Mouse (Mus musculus) midbrain, embryonic 11.5 days (tissue): ENCODE measurements around the gene Kitl. TPM values are rescaled to one million over a fixed set of nuclear protein-coding genes. Genes with fewer than 3 reads are reported as not detected.

Source experiments
- ATAC-seq: fragments of 200-750 bp; cut with Nextera tagmentation; 2 replicates; pipeline ENCODE4 v1.8.0; 2017; ENCODE audit warnings: moderate TSS enrichment, moderate library complexity; ENCODE audit not compliant: low FRiP score
- DNase-seq: peaks from one replicate; pipeline ENCODE4 v3.0.0; 2015; ENCODE audit warnings: low spot score; ENCODE audit errors: missing footprints
- H3K27ac ChIP-seq: fragments of 300-500 bp; sonication (generic); 2 replicates; pipeline ENCODE4 v1.5.1; 2014; ENCODE audit warnings: low read depth, low read length
- H3K27me3 ChIP-seq: fragments of 300-500 bp; sonication (generic); 2 replicates; pipeline ENCODE4 v1.6.1; 2014; ENCODE audit warnings: mild to moderate bottlenecking, low read length, moderate library complexity, mixed read lengths; ENCODE audit not compliant: control insufficient read depth, insufficient read depth
- H3K36me3 ChIP-seq: fragments of 300-500 bp; sonication (generic); 2 replicates; pipeline ENCODE4 v1.6.1; 2014; ENCODE audit warnings: mild to moderate bottlenecking, low read length, moderate library complexity, mixed read lengths; ENCODE audit not compliant: control insufficient read depth, insufficient read depth
- H3K4me1 ChIP-seq: fragments of 300-500 bp; sonication (generic); 2 replicates; pipeline ENCODE4 v1.6.1; 2014; ENCODE audit warnings: low read length; ENCODE audit not compliant: control insufficient read depth, insufficient read depth
- H3K4me2 ChIP-seq: fragments of 300-500 bp; sonication (generic); 2 replicates; pipeline ENCODE4 v1.6.1; 2014; ENCODE audit warnings: mild to moderate bottlenecking, moderate library complexity
- H3K4me3 ChIP-seq: fragments of 300-500 bp; sonication (generic); 2 replicates; pipeline ENCODE4 v1.5.1; 2014; ENCODE audit warnings: low read depth, low read length
- H3K9ac ChIP-seq: fragments of 300-500 bp; sonication (generic); 2 replicates; pipeline ENCODE4 v1.6.1; 2014; ENCODE audit warnings: low read length
- H3K9me3 ChIP-seq: fragments of 300-500 bp; sonication (generic); 2 replicates; pipeline ENCODE4 v1.6.1; 2016; ENCODE audit warnings: low read length; ENCODE audit not compliant: control insufficient read depth
- WGBS: fragments of 180-500 bp; shearing (Covaris S2); extraction: QIAGEN DNeasy Blood & Tissue Kit; methylation state at CpG from one replicate; pipeline ENCODE4 v1.1.7; 2014; 5-methylcytosine and 5-hydroxymethylcytosine counted together
- polyA plus RNA-seq: library from polyadenylated mRNA; unstranded; fragments of >200 nt; fragmentation: Nextera tagmentation; extraction: Ambion mirVana; gene quantifications from 2 replicates; pipeline ENCODE4 v1.2.1, GENCODE M21; 2014

Kitl gene
- polyA plus RNA-seq, 1 experiment from 2014 or later = 13.7 TPM

DNA sequence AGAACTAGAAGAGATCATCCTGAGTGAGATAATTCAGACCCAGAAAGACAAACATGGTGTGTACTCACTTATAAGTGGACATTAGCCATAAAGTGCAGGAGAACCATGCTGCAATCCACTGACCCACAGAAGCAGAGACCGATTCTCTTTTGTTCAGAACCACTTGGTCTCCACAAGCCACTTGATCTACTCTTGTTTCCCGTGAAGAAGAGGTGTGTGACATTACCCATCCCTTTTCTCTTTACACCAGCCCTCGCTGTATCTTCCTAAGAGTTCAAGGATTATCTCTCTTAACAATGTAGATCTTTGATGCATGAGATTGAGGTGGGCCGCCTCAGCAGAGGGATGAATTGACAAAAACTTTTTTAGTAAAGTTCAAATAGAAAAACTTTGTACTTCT, 11.6 kb upstream of the Kitl start:
- Histone ChIP-seq H3K9me3 (no peaks in the 10 kb centered on the region), H3K4me2 (no peak overlapping the region), H3K9ac (no peak overlapping the region), H3K27ac (no peak overlapping the region), H3K27me3 (no peaks in the 10 kb centered on the region; the same call in 1 of the 2 replicates), H3K4me1 (no peaks in the 10 kb centered on the region), H3K36me3 (no peaks in the 10 kb centered on the region), H3K4me3 (no peak overlapping the region)
- WGBS = 79% methylated on average over 4 of the region's 4 CpGs
- ATAC-seq = no peak
- DNase-seq = no peak

DNA sequence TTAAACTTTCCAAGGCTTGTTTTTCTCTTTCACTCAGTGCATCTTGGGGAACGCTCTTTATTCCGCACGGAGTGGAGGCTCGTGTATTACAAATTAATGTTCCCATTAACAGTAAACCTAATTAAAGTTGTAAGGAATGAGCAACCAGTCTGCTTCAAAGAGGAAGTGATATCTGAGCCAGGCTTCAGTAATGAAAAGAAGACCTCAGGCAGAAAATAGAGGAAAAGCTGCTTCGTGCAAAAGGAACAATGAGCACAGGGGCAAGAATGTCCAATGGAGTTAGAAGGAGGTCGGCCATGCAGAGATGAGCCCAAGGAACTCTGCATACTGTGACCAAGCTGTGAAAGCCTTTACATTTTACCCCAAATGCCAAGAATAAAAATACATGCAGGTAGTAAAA, 5.7 kb upstream of the Kitl start:
- 57% methylated on average over 6 of the region's 6 CpGs for WGBS
- Histone ChIP-seq H3K4me1 (no peaks in the 10 kb centered on the region), H3K4me3 (no peak overlapping the region), H3K27me3 (peaks cover 33% of the 10 kb centered on the region), H3K27ac (no peak overlapping the region), H3K9ac (no peak overlapping the region), H3K9me3 (no peaks in the 10 kb centered on the region), H3K36me3 (no peaks in the 10 kb centered on the region), H3K4me2 (no peak overlapping the region)
- no peak for ATAC-seq
- no peak for DNase-seq

DNA sequence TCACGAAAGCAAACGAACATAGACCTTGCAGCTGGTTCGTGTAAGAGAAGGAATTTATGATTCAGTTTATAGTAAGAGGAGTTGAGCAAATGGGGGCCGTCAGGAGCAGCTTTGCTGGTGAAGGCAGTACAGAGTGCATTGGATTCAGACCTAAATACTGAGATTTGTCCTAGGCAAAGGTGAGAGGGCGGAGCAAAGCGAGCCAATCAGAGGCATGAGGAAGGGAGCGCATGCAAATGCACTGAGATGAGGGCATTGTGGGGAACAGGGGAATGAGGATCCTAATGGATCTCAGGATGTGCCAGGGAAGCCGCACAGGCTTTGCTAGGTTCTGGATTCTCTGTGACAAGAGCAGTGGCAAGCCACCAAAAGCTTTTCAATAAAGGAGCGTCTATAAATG, 5.1 kb upstream of the Kitl start:
- no peaks in the 10 kb centered on the region for H3K9me3 ChIP-seq
- no peak overlapping the region for H3K27ac ChIP-seq
- H3K4me2 ChIP-seq = no peak overlapping the region
- H3K4me1 ChIP-seq = no peaks in the 10 kb centered on the region; the same call in 1 of the 2 replicates
- peaks cover 39% of the 10 kb centered on the region for H3K27me3 ChIP-seq
- no peak overlapping the region for H3K4me3 ChIP-seq
- no peak for ATAC-seq
- no peaks in the 10 kb centered on the region for H3K36me3 ChIP-seq
- DNase-seq = no peak
- H3K9ac ChIP-seq = no peak overlapping the region
- 77% methylated on average over 9 of the region's 9 CpGs for WGBS

DNA sequence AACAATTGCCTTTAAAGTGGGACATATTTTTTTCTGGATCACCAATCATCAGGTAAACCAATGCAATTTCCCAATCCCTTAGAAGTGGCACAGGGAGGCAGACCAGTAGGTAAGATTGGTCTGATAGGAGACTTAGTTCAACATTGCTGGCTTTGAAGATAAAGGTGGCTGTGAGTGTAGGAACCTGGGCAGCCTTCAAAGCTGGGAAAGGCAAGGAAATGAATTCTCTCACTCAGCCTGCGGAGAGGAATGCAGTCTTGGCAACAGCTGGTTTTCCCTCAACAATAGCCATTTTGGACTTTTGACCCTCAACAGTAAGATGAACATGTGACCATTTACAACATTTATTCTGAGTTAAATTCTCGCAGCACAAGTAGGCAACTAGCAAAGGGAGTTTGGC, 1.3 kb upstream of the Kitl start:
- WGBS = 27% methylated on average over 2 of the region's 2 CpGs
- ATAC-seq (no peak), DNase-seq (peak; percentile 87)
- no peak overlapping the region for H3K9ac ChIP-seq
- no peaks in the 10 kb centered on the region for H3K36me3 ChIP-seq
- H3K27me3 ChIP-seq = peaks cover 71% of the 10 kb centered on the region
- no peak overlapping the region for H3K4me3 ChIP-seq
- H3K27ac ChIP-seq = no peak overlapping the region
- no peak overlapping the region for H3K4me2 ChIP-seq
- H3K9me3 ChIP-seq = no peaks in the 10 kb centered on the region
- H3K4me1 ChIP-seq = peaks cover 5% of the 10 kb centered on the region

DNA sequence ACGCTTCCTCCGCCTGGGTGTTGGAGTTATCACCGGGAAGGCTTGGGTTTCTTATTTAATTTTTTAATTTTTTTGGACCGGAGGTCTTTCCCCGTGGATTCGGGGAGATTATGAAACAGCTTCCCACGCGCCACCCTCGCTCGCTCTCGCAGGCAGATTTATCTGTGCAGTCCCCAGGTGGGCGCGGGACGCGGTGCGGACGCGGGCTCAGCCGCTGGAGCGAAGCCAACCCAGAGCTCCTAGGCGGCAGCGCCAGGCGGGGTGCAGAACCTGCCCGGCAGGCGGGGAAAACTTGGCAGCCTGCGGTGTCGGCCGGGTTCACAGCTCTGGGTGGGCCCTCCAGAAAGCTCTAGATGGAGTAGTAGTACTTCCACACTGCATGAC, 888 bp downstream of the Kitl start:
- Histone ChIP-seq H3K27me3 (peaks cover 84% of the 10 kb centered on the region), H3K9ac (peak overlapping the region; percentile 53), H3K4me3 (peak overlapping the region; percentile 55), H3K4me2 (peak overlapping the region; percentile 98), H3K9me3 (no peaks in the 10 kb centered on the region), H3K4me1 (peaks cover 5% of the 10 kb centered on the region), H3K27ac (no peak overlapping the region), H3K36me3 (no peaks in the 10 kb centered on the region)
- under 1% methylated on average over 28 of the region's 28 CpGs for WGBS
- ATAC-seq (no peak), DNase-seq (peak; percentile 91)

DNA sequence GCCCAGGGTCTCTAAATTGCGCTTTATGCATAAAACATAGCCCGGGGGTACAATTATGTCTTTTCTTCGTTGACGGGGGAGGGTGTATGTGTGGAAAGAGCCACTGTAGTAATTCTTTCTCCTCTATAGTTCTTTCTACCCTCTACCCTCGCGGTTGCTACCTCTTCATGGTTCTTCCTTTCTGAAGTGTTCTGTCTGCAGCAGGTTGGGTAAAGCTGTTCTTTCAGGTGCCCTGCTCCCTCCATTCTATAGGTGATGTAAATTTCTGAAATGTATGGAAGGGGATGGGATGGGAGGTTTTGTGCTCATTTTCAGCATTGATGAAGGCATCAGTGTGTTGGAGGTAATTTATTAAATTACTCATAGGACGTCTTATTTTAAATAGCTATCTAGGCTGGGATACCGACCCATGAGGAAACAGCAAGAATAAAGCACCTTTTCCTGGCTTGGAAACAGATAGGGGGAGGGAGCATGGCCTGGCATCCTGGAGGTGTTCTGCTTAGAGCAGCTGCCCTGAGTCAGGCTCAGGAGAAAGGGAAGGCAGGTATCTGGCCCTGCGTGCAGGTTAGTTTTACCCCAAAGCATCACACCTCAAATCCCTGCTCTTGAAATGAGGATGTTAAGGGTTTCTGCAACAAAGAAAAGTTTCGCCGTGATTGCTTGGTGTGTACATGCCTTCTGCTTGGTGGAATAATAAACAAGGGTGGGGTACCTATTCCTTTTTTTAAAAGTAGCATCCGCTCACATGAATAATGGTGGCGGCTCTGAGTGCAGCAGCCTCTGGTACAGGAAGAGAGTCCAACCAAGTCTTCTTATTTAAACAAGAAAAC, 1.7 kb downstream of the Kitl start:
- peak; percentile 90 for DNase-seq
- 25% methylated on average over 13 of the region's 13 CpGs for WGBS
- H3K4me2 ChIP-seq = peak overlapping the region; percentile 11; the same call in 1 of the 2 replicates
- H3K36me3 ChIP-seq = no peaks in the 10 kb centered on the region
- H3K9me3 ChIP-seq = no peaks in the 10 kb centered on the region
- H3K4me1 ChIP-seq = peaks cover 10% of the 10 kb centered on the region
- no peak overlapping the region for H3K9ac ChIP-seq
- no peak overlapping the region for H3K27ac ChIP-seq
- peak overlapping the region; percentile 10; the same call in 1 of the 2 replicates for H3K4me3 ChIP-seq
- H3K27me3 ChIP-seq = peaks cover 87% of the 10 kb centered on the region
- no peak for ATAC-seq

DNA sequence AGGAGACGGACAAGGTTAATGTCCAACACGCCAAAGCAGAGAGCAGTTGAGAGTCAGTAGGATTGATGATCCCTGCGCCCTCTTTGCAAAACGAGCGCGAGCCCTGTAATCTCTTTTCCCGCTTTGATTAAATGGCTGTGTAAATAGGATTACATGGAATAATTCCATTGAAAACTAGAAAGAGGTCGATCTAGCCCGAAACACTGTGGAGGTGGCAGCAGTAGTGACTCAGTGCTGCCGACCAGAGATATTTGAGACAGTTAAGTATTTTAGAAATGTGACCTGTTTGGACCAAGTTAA, 2.3 kb downstream of the Kitl start:
- DNase-seq (peak; percentile 92), ATAC-seq (no peak)
- Histone ChIP-seq H3K4me3 (no peak overlapping the region), H3K4me1 (peaks cover 11% of the 10 kb centered on the region), H3K4me2 (0 out of 2 replicates have a peak overlapping the region, but pooled peaks have one; percentile 8), H3K9me3 (no peaks in the 10 kb centered on the region), H3K27me3 (peaks cover 90% of the 10 kb centered on the region), H3K9ac (no peak overlapping the region), H3K36me3 (no peaks in the 10 kb centered on the region), H3K27ac (no peak overlapping the region)
- 1% methylated on average over 10 of the region's 10 CpGs for WGBS

DNA sequence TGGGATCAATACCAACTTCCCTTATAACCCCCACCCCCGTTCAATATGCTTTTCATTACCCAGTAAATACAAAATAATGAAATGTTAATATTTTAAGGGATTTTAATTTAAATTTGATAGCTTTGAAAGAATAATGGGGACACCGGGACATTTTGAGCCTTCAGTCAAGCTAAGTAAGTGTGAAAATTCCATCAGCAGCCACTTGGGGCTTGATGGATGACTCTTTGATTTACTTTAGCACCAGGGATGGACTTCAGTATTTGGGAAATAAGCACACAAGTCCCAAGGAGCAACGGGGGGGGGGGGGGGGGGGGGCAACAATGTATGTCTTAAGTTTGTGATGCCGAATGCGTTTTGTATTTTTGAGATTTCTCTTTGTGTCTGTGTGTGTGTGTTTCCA, 3.1 kb downstream of the Kitl start:
- H3K27me3 ChIP-seq = peaks cover 91% of the 10 kb centered on the region
- DNase-seq (peak; percentile 89), ATAC-seq (no peak)
- no peaks in the 10 kb centered on the region for H3K36me3 ChIP-seq
- H3K9me3 ChIP-seq = no peaks in the 10 kb centered on the region
- H3K9ac ChIP-seq = no peak overlapping the region
- WGBS = 50% methylated on average over 5 of the region's 5 CpGs
- H3K4me1 ChIP-seq = peaks cover 11% of the 10 kb centered on the region
- H3K4me3 ChIP-seq = no peak overlapping the region
- no peak overlapping the region for H3K27ac ChIP-seq
- H3K4me2 ChIP-seq = no peak overlapping the region

DNA sequence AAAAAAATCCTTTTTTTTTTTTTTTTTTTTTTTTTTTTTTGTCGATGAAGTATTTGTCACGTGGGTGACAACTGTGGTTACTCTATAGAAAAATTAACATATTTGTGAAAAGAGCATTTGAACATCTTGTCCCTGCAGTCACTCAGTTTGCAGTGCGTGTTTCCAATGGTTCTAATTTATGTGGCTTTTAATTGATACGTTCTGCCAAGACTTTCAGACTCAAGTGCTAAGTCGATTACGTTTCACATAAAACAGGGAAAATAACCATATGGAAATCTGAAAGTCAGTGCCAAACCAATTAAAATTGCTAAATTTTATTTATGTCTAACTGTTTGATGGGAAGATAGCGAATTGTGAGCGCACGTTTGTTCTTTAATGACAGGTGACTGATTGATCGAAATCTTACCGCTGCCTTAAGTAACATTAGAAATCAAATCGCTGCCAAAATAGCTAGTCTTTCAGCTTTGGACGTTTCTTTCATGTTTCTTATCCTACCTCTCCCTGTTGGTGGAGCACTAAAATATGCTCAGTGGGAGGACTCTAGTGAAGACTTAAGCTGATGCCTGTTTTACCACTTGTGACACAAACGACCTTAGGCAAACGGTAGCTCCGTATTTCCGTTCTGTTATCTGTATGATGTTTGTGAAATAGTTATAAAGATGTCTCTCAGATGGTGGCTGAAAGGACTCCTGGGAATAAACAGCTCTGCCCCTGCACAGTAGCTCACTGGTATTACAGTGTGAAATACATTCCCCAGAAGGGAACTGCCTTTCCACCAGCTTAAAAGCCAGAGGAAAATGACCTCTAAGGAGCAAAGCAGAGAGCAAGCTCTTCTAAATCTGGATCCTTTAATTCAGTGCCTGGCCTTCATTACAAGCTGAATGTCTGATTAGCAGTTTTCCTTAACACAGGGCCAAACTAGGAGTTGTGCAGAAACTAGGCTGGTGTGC, 4.1 kb downstream of the Kitl start:
- Histone ChIP-seq H3K4me1 (peaks cover 11% of the 10 kb centered on the region), H3K9ac (no peak overlapping the region), H3K9me3 (no peaks in the 10 kb centered on the region), H3K27me3 (peaks cover 86% of the 10 kb centered on the region), H3K4me3 (no peak overlapping the region), H3K36me3 (no peaks in the 10 kb centered on the region), H3K27ac (no peak overlapping the region), H3K4me2 (no peak overlapping the region)
- no peak for ATAC-seq
- 74% methylated on average over 17 of the region's 17 CpGs for WGBS
- DNase-seq = no peak
